Mouse (Mus musculus) natural killer cell, adult 2 months (primary cell): ENCODE measurements around the gene Gucy2d.

Experiments used
- DNase-seq, 2 experiments: peaks; one replicate each; pipeline ENCODE4 v3.0.0; 2022; ENCODE audit warnings: low spot score in 2 of 2

Gene Gucy2d

GRCm38 (mm10) chr7:98439956-98440466 is at the start of gene Gucy2d:
Gene Gucy2d (plus strand): TSS chr7:98440416.
- DNase-seq: no peak

DNA sequence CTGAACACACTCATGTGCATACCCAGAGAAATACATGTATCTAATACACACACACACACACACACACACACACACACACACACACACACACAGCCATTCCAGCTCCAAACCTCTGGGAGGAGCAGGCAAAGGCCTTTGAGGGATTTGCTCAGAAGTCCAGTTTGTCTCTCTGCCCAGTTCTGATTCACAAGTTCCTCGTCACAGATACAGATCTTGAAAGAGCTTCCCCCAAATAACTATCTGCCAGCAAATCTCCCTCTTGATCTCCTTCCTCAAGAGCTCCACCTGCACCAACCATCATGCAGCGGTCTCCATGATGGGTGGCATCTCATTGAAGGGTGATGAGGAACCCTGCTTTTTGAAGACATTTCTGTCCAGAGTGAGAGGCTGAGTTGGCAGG is 49.7 kb upstream of the Gucy2d start:
- no peak for DNase-seq

GRCm38 (mm10) chr7:98391351-98391936 is 48.8 kb upstream of the Gucy2d start:
- DNase-seq: no peak

GRCm38 (mm10) chr7:98392466-98393201 is 47.6 kb upstream of the Gucy2d start:
- DNase-seq: no peak

DNA sequence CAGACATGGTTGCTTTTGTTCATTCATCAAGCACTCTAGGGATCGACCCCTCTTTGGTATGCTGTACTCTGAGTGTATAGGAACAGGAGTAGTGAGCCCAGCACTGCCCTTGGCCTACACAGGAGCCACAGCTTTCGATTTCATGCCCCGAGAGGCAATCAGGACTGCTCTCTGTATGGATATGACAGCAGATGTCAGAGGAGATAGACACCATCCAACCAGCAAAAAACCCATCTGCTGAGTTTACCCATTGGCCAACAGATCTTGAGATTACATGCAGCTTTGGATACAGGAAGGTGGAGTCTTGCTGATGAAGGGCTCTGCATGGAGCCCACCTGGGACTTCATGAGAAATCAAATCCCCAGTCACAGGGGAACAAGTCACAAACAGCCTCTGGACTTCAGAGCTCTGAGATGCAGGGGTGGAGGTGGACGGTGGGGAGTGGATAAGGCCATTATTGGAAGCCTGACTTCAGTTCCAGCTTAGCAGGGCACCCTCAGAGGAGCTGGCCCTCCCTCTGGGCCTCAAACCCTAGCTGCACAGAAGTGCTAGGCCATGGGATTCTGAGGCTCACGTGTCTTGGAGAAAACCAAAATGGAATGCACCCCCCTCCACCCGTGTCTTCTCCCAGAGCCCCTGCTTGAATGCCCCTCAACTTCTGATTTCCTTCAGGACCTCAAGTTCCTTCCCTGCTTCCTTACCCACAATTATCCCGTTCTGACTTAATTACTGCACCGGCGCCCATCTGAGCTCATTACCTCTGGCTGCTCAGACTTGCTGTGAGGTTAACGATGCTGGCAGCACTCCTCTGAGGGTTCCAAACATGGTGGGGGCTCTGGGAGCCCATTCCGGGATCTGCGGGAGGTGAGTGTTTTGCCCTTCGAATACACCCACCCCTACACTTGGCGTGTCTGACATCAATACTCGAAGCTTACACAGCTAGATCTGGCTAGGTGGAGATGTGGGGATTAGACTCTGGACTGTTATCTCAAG is 37.3 kb upstream of the Gucy2d start:
- DNase-seq: no peak

DNA sequence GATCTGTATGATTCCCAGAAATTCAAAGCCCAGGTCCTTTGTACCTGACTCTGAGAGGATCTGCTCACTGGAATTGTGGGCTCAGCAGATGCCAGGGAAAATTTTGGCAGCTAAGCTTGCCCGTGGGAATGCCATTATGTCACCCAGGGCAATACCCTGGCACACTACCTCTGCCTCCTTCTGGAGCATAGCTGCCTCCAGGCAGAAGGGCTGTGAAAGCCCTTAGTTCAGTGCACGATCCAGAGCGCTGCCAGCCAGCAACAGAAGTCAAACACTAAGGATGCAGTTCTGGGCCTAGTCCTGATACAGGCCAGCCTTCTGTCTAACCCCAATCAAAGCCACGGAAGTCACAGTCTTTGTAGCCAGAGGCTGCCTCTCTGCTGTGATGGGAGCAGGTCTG is 36.2 kb upstream of the Gucy2d start:
- no peak for DNase-seq

DNA sequence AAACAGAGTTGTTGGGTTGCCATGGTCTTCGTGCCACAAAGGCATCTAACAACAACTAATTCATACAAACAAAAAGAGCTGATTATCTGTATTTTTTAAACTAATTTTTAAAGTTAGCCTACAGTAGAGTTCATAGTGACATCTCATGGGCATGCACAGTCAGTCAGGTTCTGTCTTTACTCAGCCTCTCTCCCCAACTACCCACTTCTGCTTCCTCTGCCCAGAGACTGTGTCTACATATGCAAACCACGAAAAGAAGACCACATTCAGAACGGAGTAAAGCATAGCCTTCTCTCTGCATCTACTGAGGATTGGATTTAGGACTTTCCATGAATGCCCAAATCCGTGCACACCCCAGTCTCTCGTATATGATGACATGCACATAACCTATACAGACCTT is 32.6 kb upstream of the Gucy2d start:
- no peak for DNase-seq

DNA sequence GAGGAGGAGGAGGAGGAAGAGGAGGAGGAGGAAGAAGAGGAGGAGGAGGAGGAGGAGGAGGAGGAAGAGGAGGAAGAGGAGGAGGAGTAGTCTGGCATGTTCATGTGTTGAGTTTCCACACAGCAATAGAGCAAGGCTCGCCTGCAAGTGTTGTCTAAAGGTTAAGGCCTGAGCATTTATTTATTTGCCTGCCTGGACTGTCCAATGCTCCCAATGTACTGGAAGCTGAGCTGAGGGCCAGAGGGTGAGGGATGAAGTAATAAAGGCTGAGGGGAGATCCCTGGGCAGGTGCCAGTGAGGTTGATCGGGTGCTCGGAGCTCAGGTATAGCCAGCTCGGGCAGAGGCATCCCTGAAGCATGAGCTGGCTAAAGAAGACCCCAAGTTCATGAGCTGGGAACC is 27.1 kb upstream of the Gucy2d start:
- DNase-seq: no peak

DNA sequence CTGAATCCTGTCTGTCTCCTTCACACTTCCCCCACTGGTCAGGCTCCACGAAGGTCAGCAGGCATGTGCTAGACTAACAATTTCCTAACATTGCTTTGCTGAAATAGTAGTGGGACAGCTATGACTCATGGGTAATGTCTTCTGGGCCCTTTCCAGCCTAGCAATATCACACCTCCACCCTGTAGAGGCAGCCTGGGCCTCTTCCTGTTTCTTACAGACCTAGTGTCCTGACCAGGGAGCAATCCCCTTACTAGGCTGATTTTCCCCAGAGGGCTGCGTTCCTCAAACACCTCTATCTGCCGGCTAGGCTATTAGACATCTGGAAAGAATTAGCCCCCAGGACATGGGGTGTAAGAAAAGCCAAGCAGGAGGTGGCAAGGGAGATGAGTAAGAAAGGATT is 24.7 kb upstream of the Gucy2d start:
- DNase-seq: no peak

- no peak for DNase-seq
Measured at GRCm38 (mm10) chr7:98416020-98416419, 24.2 kb upstream of the Gucy2d start.

- DNase-seq: no peak
Measured at GRCm38 (mm10) chr7:98418031-98418805, 22.0 kb upstream of the Gucy2d start.

DNA sequence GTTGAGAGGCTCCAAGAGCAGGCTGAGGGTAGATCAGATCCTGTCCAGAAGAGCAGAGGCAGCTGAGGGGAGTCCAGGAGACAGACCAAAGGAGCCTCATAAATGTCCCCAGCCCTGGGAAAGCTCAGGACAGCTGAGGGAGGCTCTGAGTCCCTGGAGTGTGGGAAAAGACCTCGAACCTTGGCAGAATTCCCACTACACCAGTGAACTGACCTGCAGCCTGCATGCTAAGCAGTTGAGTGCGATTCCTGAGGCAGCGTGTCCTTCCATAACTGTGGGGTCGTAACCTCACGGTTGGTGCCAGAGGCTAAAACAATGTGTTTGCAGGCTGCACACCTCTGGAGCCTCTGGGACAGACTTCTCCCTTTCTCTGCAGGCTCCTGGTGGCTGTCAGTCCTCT is 20.9 kb upstream of the Gucy2d start:
- DNase-seq: no peak

- DNase-seq: no peak
Measured at GRCm38 (mm10) chr7:98423546-98423945, 16.7 kb upstream of the Gucy2d start.

DNA sequence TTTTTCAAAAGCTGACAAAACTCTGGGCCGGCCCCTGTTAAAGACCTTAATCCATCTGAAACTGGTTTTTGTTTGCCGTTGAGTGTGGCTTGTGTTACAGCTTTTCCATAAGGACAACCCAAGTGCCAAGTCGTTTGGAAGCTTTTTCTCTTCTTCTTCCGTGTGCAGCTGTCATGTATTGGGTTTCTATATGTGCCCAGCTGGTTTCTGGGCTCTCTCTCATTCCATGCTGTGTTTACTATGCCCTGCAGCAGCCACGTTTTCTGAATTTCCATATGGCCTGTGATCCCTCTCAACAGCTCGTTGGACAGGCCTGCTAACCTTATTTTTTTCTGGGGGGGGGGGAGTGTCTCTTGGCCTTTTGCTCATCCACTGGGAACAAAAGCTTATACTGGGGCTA is 15.8 kb upstream of the Gucy2d start:
- DNase-seq: no peak

GRCm38 (mm10) chr7:98425551-98425950 is 14.7 kb upstream of the Gucy2d start:
- DNase-seq: no peak

DNA sequence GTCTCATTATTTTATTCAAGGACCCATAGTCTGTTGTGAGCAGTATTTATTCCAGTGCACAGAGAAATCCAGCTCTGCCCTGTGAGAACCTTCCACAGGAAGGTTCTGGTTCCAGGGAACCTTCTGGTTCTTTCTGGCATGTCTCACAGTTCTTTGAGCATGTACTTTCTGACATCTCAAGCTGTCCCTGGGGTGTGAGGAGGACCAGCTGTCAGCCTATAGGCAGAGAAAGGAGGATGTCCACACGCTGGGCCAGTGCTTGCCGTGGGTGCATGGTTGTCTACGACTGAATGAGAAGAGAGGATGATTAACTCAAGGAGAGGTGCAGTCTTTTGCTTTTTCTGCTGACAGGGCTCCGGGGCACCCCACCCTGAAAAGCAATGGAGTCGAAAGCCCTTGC is 13.6 kb upstream of the Gucy2d start:
- no peak for DNase-seq

DNA sequence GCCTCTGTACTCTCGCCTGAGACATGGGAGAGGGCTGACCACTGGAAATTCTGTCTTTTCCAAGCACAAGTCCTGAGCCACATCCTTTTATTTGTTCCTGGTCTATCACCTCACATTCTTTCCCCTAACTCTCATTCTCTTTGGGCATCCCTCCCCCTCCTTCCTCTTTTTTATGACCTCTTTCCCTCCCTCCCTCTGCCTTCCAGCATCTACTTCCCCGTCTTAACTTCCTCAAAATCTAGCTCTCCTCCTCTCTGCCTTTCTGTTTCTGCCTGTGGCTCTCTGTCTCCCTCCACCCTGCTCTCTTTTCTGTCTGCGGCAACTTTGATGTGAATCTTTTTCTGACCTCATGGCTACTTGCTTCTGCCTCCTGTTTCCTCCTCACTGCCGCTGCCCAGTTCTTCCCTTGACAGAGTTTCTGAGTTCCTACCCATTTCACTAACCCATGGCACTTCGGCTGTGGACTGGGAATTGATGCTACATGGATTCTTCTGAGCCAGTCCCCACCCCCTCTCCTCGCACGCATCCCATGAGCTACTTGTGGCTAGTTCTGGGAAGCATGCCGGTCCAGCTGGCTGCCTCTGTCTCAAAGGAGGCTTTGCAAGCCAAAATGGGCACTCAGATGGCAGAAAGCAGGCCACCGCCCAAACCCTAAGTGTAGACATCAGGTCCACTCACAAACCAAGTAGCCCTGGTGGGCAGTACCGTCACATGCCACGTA is 12.9 kb upstream of the Gucy2d start:
- no peak for DNase-seq

DNA sequence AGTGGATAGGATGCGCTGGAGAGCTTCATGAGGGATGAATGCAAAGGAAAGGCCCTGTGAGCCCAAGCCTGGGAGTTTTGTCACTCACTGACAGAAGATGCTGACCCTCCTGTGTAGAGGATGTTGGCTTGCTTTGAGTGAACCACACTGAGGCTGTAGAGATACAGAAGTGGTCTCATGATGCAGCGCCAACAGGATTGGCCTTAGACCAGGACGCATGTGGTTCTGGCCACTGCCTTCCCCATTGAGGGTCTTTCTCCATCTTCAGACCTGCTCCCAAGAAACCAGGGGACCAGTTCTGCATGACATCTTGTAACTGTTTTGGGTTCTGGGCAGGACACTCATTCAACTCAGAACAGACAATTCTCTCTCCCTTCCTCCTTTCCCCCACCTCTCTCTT is 10.6 kb upstream of the Gucy2d start:
- no peak for DNase-seq

DNA sequence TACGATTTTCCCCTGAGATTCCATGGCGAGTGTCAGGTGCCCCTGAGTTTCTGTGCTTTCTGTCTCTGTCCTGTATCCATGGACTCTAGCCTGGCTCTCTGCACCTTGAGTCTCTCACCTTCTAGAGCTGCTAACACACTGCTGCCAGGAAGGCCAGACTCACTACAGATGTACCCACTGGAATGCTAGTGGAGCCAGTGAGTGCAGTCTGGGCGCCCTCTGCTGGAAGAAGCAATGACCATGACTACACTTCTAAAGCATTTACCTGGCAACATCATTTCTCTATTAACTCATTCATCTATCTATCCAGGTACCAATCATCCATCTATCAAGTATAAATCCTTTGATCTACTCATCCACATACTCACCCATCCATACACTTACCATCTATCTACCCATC is 9.4 kb upstream of the Gucy2d start:
- DNase-seq: no peak

DNA sequence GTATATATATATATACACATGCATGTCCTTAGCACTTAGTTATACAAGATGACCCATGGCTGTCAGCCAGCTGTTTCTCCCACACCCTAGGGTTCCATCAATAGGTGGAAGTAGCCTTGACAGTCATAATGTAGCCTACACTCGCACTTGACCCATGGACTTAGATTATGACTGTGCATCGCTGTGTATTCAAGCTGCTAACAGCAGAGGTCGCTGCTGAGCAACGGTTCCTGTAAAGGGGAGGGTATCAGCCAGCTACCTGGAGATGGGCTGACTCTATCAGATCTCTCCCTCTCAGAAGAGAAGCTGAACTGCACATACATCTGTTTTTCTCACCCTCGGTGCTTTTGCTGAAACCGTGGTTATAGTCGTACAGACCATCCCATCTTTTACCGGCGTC is 2.6 kb upstream of the Gucy2d start:
- DNase-seq: peak in 1 of 2 experiments; percentile 20

DNA sequence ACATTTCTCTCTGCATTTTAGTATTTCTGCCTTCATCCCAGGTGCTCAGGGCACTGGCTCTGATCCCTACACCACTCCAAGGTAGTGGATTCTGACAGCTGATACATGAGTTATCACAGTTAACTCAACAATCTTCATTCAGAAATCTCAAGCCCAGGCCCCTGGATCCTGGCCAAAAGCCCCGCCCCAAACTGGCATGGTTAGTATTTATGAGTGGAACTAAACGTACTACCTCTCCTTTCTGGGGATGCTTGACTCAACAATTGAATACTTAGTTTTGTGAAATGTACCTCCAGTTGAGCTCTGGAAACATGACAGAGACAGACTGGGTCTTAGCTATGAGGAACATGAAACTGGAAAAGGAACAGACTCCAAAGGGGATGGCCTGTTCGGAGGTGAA is 6.7 kb downstream of the Gucy2d start:
- no peak for DNase-seq
